Mouse (Mus musculus) myocyte (in vitro differentiated cells): Measurements from ENCODE around the gene Dnajb4.

Experiments used
- CEBPB ChIP-seq: IDR thresholded peaks from 2 replicates; pipeline ENCODE4 v1.6.1; 2011; ENCODE audit warnings: mild to moderate bottlenecking, moderate library complexity; ENCODE audit not compliant: poor library complexity, insufficient read depth, severe bottlenecking
- MAX ChIP-seq: IDR thresholded peaks from one replicate; pipeline ENCODE4 v1.6.1; 2011; ENCODE audit warnings: low read depth, mild to moderate bottlenecking, control low read depth
- POLR2A ChIP-seq: IDR thresholded peaks from one replicate; pipeline ENCODE4 v1.6.1; 2011; ENCODE audit warnings: low read depth, mild to moderate bottlenecking, control low read depth, moderate library complexity; ENCODE audit not compliant: insufficient read length
- REST ChIP-seq: IDR thresholded peaks from one replicate; pipeline ENCODE4 v1.6.1; 2011; ENCODE audit warnings: mild to moderate bottlenecking, control low read depth, moderate library complexity; ENCODE audit not compliant: insufficient read depth, insufficient read length
- SRF ChIP-seq: IDR thresholded peaks from one replicate; pipeline ENCODE4 v1.6.1; 2011; ENCODE audit warnings: low read depth; ENCODE audit not compliant: control insufficient read depth, insufficient read length
- TCF12 ChIP-seq: IDR thresholded peaks from one replicate; pipeline ENCODE4 v1.6.1; 2011; ENCODE audit warnings: mild to moderate bottlenecking, control low read depth; ENCODE audit not compliant: poor library complexity, insufficient read depth, severe bottlenecking
- USF1 ChIP-seq: IDR thresholded peaks from one replicate; pipeline ENCODE4 v1.6.1; 2011; ENCODE audit warnings: low read depth, mild to moderate bottlenecking, control low read depth, moderate library complexity

DNA sequence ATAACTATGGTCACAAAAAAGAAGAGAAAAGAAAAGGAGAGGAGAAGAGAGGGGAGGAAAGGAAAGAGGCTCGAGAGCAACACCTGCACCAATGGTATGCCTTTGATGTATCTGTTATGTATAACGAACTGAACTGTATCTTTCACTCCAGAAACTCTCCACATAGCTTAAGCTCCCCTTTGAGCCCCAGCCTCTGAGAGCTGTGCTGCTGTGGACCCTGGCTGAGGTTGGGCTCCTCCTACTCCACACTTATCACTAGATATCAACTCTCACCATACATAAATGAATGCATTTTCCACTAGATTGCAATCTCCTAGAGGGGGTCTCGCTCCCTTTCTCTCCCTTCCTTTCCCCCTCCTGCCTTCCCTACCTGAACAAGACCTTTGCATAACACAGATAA, 6.1 kb downstream of the Dnajb4 start:
- TF ChIP-seq POLR2A, result no peak
- TF ChIP-seq SRF, result no peak
- no peak for TF ChIP-seq REST
- no peak for TF ChIP-seq CEBPB
- TF ChIP-seq TCF12, result no peak
- TF ChIP-seq MAX, result no peak
- TF ChIP-seq USF1, result no peak
